Mouse (Mus musculus) heart, postnatal 0 days (tissue): Measurements from ENCODE around the gene Rab31. TPM values are rescaled to one million over a fixed set of nuclear protein-coding genes. Genes with fewer than 3 reads are reported as not detected.
A peak's percentile ranks its signal among the peaks of the same experiment; 100 is the strongest.

Source experiments
- ATAC-seq: fragments of 200-750 bp; cut with Nextera tagmentation; 2 replicates; pipeline ENCODE4 v1.8.0; 2017; ENCODE audit warnings: low read depth, moderate number of reproducible peaks, moderate library complexity; ENCODE audit not compliant: insufficient read depth
- DNase-seq: peaks from one replicate; pipeline ENCODE4 v3.0.0-alpha.2; 2016; ENCODE audit warnings: low spot score
- H3K27ac ChIP-seq: fragments of 300-500 bp; sonication (generic); 2 replicates; pipeline ENCODE4 v1.5.1; 2014; ENCODE audit warnings: low read depth, mild to moderate bottlenecking
- H3K27me3 ChIP-seq: fragments of 300-500 bp; sonication (generic); 2 replicates; pipeline ENCODE4 v1.6.1; 2014; ENCODE audit warnings: low read length, mixed read lengths; ENCODE audit not compliant: control insufficient read depth, insufficient read depth
- H3K36me3 ChIP-seq: fragments of 300-500 bp; sonication (generic); replicated peaks from 2 replicates; pipeline ENCODE4 v1.6.1; 2014; ENCODE audit warnings: low read length, mixed read lengths; ENCODE audit not compliant: control insufficient read depth, insufficient read depth
- H3K4me1 ChIP-seq: fragments of 300-500 bp; sonication (generic); 2 replicates; pipeline ENCODE4 v1.6.1; 2014; ENCODE audit warnings: antibody characterized with exemption; ENCODE audit not compliant: control insufficient read depth, insufficient read depth
- H3K4me2 ChIP-seq: fragments of 300-500 bp; sonication (generic); 2 replicates; pipeline ENCODE4 v1.6.1; 2014; ENCODE audit warnings: low read depth, mild to moderate bottlenecking, low read length, moderate library complexity
- H3K4me3 ChIP-seq: fragments of 300-500 bp; sonication (generic); 2 replicates; pipeline ENCODE4 v1.5.1; 2014; ENCODE audit warnings: low read depth, low read length
- H3K9ac ChIP-seq: fragments of 300-500 bp; sonication (generic); replicated peaks from 2 replicates; pipeline ENCODE4 v1.6.1; 2014; ENCODE audit warnings: low read depth, low read length, mixed read lengths
- H3K9me3 ChIP-seq: fragments of 300-500 bp; sonication (generic); replicated peaks from 2 replicates; pipeline ENCODE4 v1.6.1; 2016; ENCODE audit warnings: low read length; ENCODE audit not compliant: control insufficient read depth
- CTCF ChIP-seq: IDR thresholded peaks from 2 replicates; pipeline ENCODE4 v1.5.1; 2016; ENCODE audit warnings: antibody characterized with exemption, control low read depth, low read depth
- EP300 ChIP-seq: IDR thresholded peaks from 2 replicates; pipeline ENCODE4 v1.6.1; 2016; ENCODE audit warnings: antibody characterized with exemption, low read depth
- WGBS: fragments of 180-500 bp; shearing (Covaris S2); extraction: QIAGEN DNeasy Blood & Tissue Kit; methylation state at CpG from one replicate; pipeline ENCODE4 v1.1.7; 2014; 5-methylcytosine and 5-hydroxymethylcytosine counted together
- polyA plus RNA-seq: library from polyadenylated mRNA; unstranded; fragments of >200 nt; fragmentation: Nextera tagmentation; extraction: Ambion mirVana; gene quantifications from 2 replicates; pipeline ENCODE4 v1.2.1, GENCODE M21; 2015
- total RNA-seq: library from RNA; depleted of rRNA; stranded (reverse); fragments of >200 nt; gene quantifications from 2 replicates; pipeline ENCODE4 v1.2.3, GENCODE M21; 2014; ENCODE audit warnings: low replicate concordance

Gene Rab31
- total and polyA plus RNA-seq, 2 experiments from 2014 or later: 22.5 to 44.1 TPM

- no peak for DNase-seq
- H3K4me3 ChIP-seq: no peak overlapping the region
- no peak for ATAC-seq
- 85% methylated on average over 1 of the region's 1 CpGs for WGBS
- no peaks in the 10 kb centered on the region for H3K9me3 ChIP-seq
- no peaks in the 10 kb centered on the region for H3K27me3 ChIP-seq
- peaks cover 8% of the 10 kb centered on the region for H3K4me1 ChIP-seq
- H3K4me2 ChIP-seq: no peak overlapping the region
- H3K9ac ChIP-seq: no peak overlapping the region
- H3K36me3 ChIP-seq: no peaks in the 10 kb centered on the region
- H3K27ac ChIP-seq: no peak overlapping the region
- TF ChIP-seq EP300 (no peak), CTCF (peak; percentile 41)
Measured at GRCm38 (mm10) chr17:65677742-65678141, 94.8 kb downstream of the Rab31 start.

GRCm38 (mm10) chr17:65676536-65676935 is 96.0 kb downstream of the Rab31 start:
- no peak overlapping the region for H3K4me2 ChIP-seq
- DNase-seq (no peak), ATAC-seq (no peak)
- no peak overlapping the region for H3K27ac ChIP-seq
- no peak for TF ChIP-seq EP300
- TF ChIP-seq CTCF: no peak
- no peak overlapping the region for H3K9ac ChIP-seq
- H3K9me3 ChIP-seq: no peaks in the 10 kb centered on the region
- no peaks in the 10 kb centered on the region for H3K27me3 ChIP-seq
- WGBS: 88% methylated on average over 8 of the region's 8 CpGs
- peaks cover 8% of the 10 kb centered on the region for H3K4me1 ChIP-seq
- H3K4me3 ChIP-seq: no peak overlapping the region
- no peaks in the 10 kb centered on the region for H3K36me3 ChIP-seq

GRCm38 (mm10) chr17:65675985-65676384 is 96.6 kb downstream of the Rab31 start:
- Histone ChIP-seq H3K27me3 (no peaks in the 10 kb centered on the region), H3K9ac (no peak overlapping the region), H3K36me3 (no peaks in the 10 kb centered on the region), H3K4me2 (no peak overlapping the region), H3K4me3 (no peak overlapping the region), H3K27ac (no peak overlapping the region), H3K9me3 (no peaks in the 10 kb centered on the region), H3K4me1 (peaks cover 8% of the 10 kb centered on the region)
- ATAC-seq: no peak
- no peak for TF ChIP-seq CTCF
- TF ChIP-seq EP300: no peak
- DNase-seq: no peak
- WGBS: 88% methylated on average over 3 of the region's 3 CpGs

- DNase-seq: no peak
- Histone ChIP-seq H3K27me3 (no peaks in the 10 kb centered on the region), H3K27ac (peak overlapping the region; percentile 28; the same call in 1 of the 2 replicates), H3K36me3 (no peaks in the 10 kb centered on the region), H3K9me3 (no peaks in the 10 kb centered on the region), H3K4me1 (peaks cover 8% of the 10 kb centered on the region), H3K4me2 (no peak overlapping the region), H3K4me3 (no peak overlapping the region), H3K9ac (no peak overlapping the region)
- TF ChIP-seq EP300 (no peak), CTCF (no peak)
- ATAC-seq: peak; percentile 36
- 13% methylated on average over 1 of the region's 1 CpGs for WGBS
Measured at GRCm38 (mm10) chr17:65674710-65675171, 97.8 kb downstream of the Rab31 start.

- H3K4me2 ChIP-seq: no peak overlapping the region
- no peak for TF ChIP-seq CTCF
- TF ChIP-seq EP300: no peak
- H3K27me3 ChIP-seq: no peaks in the 10 kb centered on the region
- H3K27ac ChIP-seq: no peak overlapping the region
- no peak overlapping the region for H3K9ac ChIP-seq
- H3K9me3 ChIP-seq: no peaks in the 10 kb centered on the region
- H3K36me3 ChIP-seq: no peaks in the 10 kb centered on the region
- H3K4me3 ChIP-seq: no peak overlapping the region
- DNase-seq (no peak), ATAC-seq (no peak)
- WGBS: 93% methylated on average over 7 of the region's 7 CpGs
- peaks cover 8% of the 10 kb centered on the region for H3K4me1 ChIP-seq
Measured at GRCm38 (mm10) chr17:65672926-65673325, 99.6 kb downstream of the Rab31 start.

GRCm38 (mm10) chr17:65669061-65669460 is 103.5 kb downstream of the Rab31 start:
- Histone ChIP-seq H3K27me3 (no peaks in the 10 kb centered on the region), H3K4me2 (no peak overlapping the region), H3K4me3 (no peak overlapping the region), H3K36me3 (no peaks in the 10 kb centered on the region), H3K9me3 (no peaks in the 10 kb centered on the region), H3K9ac (no peak overlapping the region), H3K27ac (no peak overlapping the region), H3K4me1 (no peaks in the 10 kb centered on the region)
- ATAC-seq (no peak), DNase-seq (no peak)
- 84% methylated on average over 4 of the region's 4 CpGs for WGBS
- no peak for TF ChIP-seq CTCF
- TF ChIP-seq EP300: no peak
